11 mouse cellular contexts compared by ENCODE assay signal in genomic region chr12:110203271-110204014, GRCm38 (mm10).
DNase-seq lines count a peak whose midpoint lies in the region; ATAC-seq and TF ChIP-seq lines count a peak whose summit lies in the region.
"Had no signal": no experiment of that assay in that cellular context is flagged by ENCODE, and none has a peak within 500 bp of the region (broad histone marks: within the 10 kb centered on the region; RNA-seq: fewer than 3 reads in every experiment).

No protein-coding gene starts in this region.

- TF ChIP-seq POLR2A in lung, adult 2 months (IDR thresholded peaks at IDR 0.05; ENCODE audit: borderline replicate concordance, extremely low read depth, low read depth, low read length): no peak

- H3K4me3 ChIP-seq in gastrocnemius, adult 2 months: no peak overlapping the region
- H3K4me3 ChIP-seq in neural tube, embryonic 11.5 days (ENCODE audit: low read depth, low read length): no peak overlapping the region
- H3K4me3 ChIP-seq in neural tube, embryonic 15.5 days (replicated peaks): no peak overlapping the region
- no peak overlapping the region for H3K4me3 ChIP-seq in lung, adult 2 months (replicated peaks; ENCODE audit: extremely low read depth, low read depth, low read length)
- no peak overlapping the region for H3K4me3 ChIP-seq in forebrain, embryonic 10.5 days
- no peak overlapping the region for H3K4me3 ChIP-seq in forebrain, embryonic 16.5 days (replicated peaks; ENCODE audit: low read length)

- no peak overlapping the region for H3K9ac ChIP-seq in neural tube, embryonic 11.5 days (ENCODE audit: low read length)
- H3K9ac ChIP-seq in neural tube, embryonic 15.5 days (replicated peaks): no peak overlapping the region
- no peak overlapping the region for H3K9ac ChIP-seq in forebrain, embryonic 16.5 days (replicated peaks; ENCODE audit: low read depth, low read length)
- H3K9ac ChIP-seq: liver, embryonic 14.5 days had no signal

- no peaks in the 10 kb centered on the region for H3K27me3 ChIP-seq in neural tube, embryonic 11.5 days (ENCODE audit: control insufficient read depth, insufficient read depth, low read length)
- H3K27me3 ChIP-seq in neural tube, embryonic 15.5 days (replicated peaks): no peaks in the 10 kb centered on the region
- H3K27me3 ChIP-seq in forebrain, embryonic 10.5 days (ENCODE audit: poor library complexity, severe bottlenecking): peaks cover 33% of the 10 kb centered on the region
- no peaks in the 10 kb centered on the region for H3K27me3 ChIP-seq in forebrain, embryonic 16.5 days (replicated peaks; ENCODE audit: control insufficient read depth, insufficient read depth, low read length)

- no peak for DNase-seq in gastrocnemius, adult 2 months
- DNase-seq in gastrocnemius, postnatal 14 days: no peak
- peak; percentile 7 for DNase-seq in neural tube, embryonic 11.5 days (ENCODE audit: low spot score)
- DNase-seq in lung, adult 2 months: peak; percentile 31
- peak; percentile 18 for DNase-seq in telencephalon, adult 2 months (ENCODE audit: low read depth, low spot score)
- no peak for DNase-seq in forebrain, embryonic 10.5 days (ENCODE audit: extremely low spot score, low spot score)
- DNase-seq: kidney, postnatal 10 days had no signal

- H3K4me2 ChIP-seq in neural tube, embryonic 11.5 days (ENCODE audit: low read depth): no peak overlapping the region
- H3K4me2 ChIP-seq in neural tube, embryonic 15.5 days: no peak overlapping the region
- no peak overlapping the region for H3K4me2 ChIP-seq in forebrain, embryonic 16.5 days (ENCODE audit: low read length)

- ATAC-seq in neural tube, embryonic 11.5 days (ENCODE audit: insufficient read depth, low FRiP score, low TSS enrichment): no peak
- ATAC-seq in neural tube, embryonic 15.5 days (ENCODE audit: low FRiP score): no peak
- ATAC-seq in forebrain, embryonic 16.5 days: no peak
- ATAC-seq: midbrain, embryonic 16.5 days had no signal

- H3K9me3 ChIP-seq in neural tube, embryonic 11.5 days (ENCODE audit: control insufficient read depth, low read length): no peaks in the 10 kb centered on the region
- H3K9me3 ChIP-seq in neural tube, embryonic 15.5 days (replicated peaks): no peaks in the 10 kb centered on the region
- no peaks in the 10 kb centered on the region for H3K9me3 ChIP-seq in forebrain, embryonic 10.5 days
- no peaks in the 10 kb centered on the region for H3K9me3 ChIP-seq in forebrain, embryonic 16.5 days (ENCODE audit: control insufficient read depth, low read length)

- no peaks in the 10 kb centered on the region for H3K4me1 ChIP-seq in neural tube, embryonic 11.5 days (ENCODE audit: control insufficient read depth, insufficient read depth, low read length)
- 0 out of 2 replicates have a peak, but pooled peaks cover 8% of the 10 kb centered on the region for H3K4me1 ChIP-seq in neural tube, embryonic 15.5 days
- H3K4me1 ChIP-seq in lung, adult 2 months (ENCODE audit: control insufficient read depth, insufficient read depth, low read length): peaks cover 7% of the 10 kb centered on the region; the same call in 1 of the 2 replicates
- H3K4me1 ChIP-seq in forebrain, embryonic 10.5 days: peaks cover 24% of the 10 kb centered on the region
- H3K4me1 ChIP-seq in forebrain, embryonic 16.5 days (replicated peaks; ENCODE audit: control insufficient read depth, insufficient read depth, low read length): no peaks in the 10 kb centered on the region

- 78% methylated on average over 13 of the region's 13 CpGs for WGBS in neural tube, embryonic 11.5 days
- 79% methylated on average over 13 of the region's 13 CpGs for WGBS in neural tube, embryonic 15.5 days
- WGBS in lung, adult 2 months: 42% methylated on average over 13 of the region's 13 CpGs
- WGBS in forebrain, embryonic 10.5 days: 90% methylated on average over 13 of the region's 13 CpGs
- WGBS in forebrain, embryonic 16.5 days: 80% methylated on average over 13 of the region's 13 CpGs

- H3K27ac ChIP-seq in gastrocnemius, adult 2 months: peak overlapping the region; percentile 25
- H3K27ac ChIP-seq in neural tube, embryonic 11.5 days (ENCODE audit: low read depth, low read length): no peak overlapping the region
- no peak overlapping the region for H3K27ac ChIP-seq in neural tube, embryonic 15.5 days (replicated peaks)
- no peak overlapping the region for H3K27ac ChIP-seq in forebrain, embryonic 10.5 days
- H3K27ac ChIP-seq in forebrain, embryonic 16.5 days (ENCODE audit: low read length): no peak overlapping the region
- H3K27ac ChIP-seq: liver, embryonic 14.5 days had no signal

- no peaks in the 10 kb centered on the region for H3K36me3 ChIP-seq in neural tube, embryonic 11.5 days (ENCODE audit: control insufficient read depth, insufficient read depth, low read length)
- H3K36me3 ChIP-seq in neural tube, embryonic 15.5 days: no peaks in the 10 kb centered on the region
- H3K36me3 ChIP-seq in forebrain, embryonic 10.5 days (replicated peaks): no peaks in the 10 kb centered on the region
- no peaks in the 10 kb centered on the region for H3K36me3 ChIP-seq in forebrain, embryonic 16.5 days (ENCODE audit: control insufficient read depth, insufficient read depth)

- intact Hi-C loops in gastrocnemius, adult 2 months (cut with DNase I): no loop called here
- intact Hi-C loops in gastrocnemius, postnatal 14 days (cut with DNase I; ENCODE audit: low total_unique reads): no loop called here

- TF ChIP-seq CTCF in gastrocnemius, adult 2 months (IDR thresholded peaks at IDR 0.05): no peak
- no peak for TF ChIP-seq CTCF in lung, adult 2 months (IDR thresholded peaks at IDR 0.05; ENCODE audit: insufficient read depth, low read length)

Comparison
In these comparisons a context has a peak if more than half of its experiments do, and no peak if none do; other contexts are left out.
1. DNase-seq: peak in neural tube, embryonic 11.5 days (single experiment), lung, adult 2 months (single experiment) and telencephalon, adult 2 months (single experiment); none in gastrocnemius, adult 2 months (single experiment), gastrocnemius, postnatal 14 days (single experiment) and forebrain, embryonic 10.5 days (single experiment).